Mouse (Mus musculus): ENCODE measurements around the gene Bach2. TPM values are rescaled to one million over a fixed set of nuclear protein-coding genes. Genes with fewer than 3 reads are reported as not detected.

Gene Bach2
- total RNA-seq, 2 experiments from 2014 or later = 4.2 to 6.2 TPM

DNA sequence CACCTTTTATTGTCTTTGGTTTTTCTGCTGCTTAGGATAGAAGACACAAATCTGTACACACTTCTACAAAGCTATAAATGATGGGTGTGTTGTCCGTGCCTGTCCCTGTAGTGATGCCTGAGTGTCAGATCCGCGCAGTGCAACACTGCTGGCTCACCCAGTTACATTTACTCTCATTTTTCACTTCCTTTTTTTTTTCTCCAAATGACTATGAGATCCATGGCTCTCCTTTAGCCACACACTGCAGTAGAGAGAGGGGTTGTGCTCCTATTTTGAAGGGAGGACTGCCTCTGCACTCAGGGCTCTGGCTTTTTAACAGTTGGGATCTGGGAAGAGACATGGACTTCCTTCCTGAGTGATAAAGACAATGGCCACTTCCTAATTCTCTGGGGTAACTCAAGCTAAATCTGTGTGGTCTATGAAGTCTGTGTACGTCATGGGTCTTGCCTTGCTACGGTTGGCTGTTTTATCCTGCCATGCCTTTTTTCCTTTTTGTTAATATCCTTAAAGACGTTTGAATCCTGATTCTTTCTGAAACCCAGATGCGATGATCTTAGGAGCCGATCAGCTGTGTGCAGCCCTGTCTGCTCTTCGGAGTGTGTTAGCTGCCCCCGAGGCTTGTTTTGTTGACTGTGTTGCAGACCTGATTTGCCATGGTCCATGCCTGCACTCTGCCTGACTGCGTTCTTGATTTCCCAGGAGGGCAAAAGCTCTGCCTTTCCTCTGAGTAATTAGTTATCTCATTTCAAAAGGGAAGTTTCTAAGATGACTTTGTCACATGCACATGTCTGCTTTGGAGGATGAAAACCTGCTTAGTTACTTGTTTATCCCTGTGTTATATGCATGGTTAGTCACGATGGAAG lies 120.2 kb downstream of the Bach2 start:
- DNase-seq = peak; percentile 45 to 66

DNA sequence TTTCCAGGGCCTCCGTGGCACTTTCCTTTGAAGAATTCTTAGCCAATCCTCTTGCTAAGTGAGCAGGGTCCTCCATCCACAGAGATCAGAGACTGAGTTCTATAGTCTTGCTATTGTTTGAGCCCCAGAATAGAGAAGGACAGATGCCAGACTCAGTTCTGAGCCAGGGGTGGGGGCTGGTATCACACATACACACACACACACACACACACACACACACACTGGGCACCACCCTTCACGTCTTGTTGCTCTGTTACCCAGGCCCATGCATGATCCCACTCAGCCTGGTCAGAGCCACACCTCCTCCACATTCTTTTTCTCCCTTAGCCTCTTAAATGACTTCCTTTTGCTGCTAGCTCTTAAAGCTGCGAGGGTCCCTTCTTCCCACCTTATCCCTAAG lies 121.0 kb downstream of the Bach2 start:
- no peak for DNase-seq

DNA sequence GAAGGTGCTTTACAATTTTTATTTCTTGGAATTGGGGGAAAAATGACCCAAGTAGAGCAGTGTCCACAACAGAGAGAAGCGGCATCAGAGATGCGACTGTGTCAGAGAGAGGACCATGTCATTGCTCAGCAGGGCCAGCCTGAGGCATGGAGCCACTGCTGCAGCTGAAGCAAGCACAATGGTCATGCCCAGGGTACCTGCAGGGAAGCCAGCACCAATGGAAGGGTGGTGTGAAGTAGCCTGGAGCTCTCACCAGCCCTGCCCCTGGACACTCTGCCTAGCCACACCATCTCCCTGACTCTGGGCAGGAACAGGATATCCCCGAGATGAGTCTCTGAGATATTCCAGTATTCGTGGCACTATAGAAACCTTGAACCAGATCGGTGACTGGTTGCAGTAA lies 121.9 kb downstream of the Bach2 start:
- no peak for DNase-seq

DNA sequence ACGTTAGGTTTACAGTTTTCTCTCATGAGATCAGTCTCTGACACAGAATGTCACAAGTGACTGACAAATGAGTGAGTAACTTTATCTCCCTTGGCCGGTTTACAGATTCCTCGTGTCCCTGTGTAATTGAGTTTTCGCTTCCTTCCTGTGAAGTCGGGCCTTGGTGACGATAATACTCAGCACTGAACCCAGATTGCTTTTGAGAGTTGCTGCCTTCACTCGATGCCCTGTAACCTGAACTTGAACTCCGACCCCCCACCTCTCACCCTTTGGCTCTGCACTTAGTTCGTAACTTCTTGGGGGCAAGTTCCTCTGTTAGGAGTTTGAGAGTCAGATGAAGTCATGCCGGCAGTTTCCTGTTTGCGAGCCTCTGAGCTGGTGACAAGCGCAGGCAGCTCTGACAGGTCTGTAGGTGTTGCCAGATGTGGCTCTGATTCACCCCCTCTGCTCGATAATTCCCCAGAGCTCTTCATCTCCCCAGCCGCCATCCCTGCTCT lies 124.9 kb downstream of the Bach2 start:
- DNase-seq = peak; percentile 52 to 59

DNA sequence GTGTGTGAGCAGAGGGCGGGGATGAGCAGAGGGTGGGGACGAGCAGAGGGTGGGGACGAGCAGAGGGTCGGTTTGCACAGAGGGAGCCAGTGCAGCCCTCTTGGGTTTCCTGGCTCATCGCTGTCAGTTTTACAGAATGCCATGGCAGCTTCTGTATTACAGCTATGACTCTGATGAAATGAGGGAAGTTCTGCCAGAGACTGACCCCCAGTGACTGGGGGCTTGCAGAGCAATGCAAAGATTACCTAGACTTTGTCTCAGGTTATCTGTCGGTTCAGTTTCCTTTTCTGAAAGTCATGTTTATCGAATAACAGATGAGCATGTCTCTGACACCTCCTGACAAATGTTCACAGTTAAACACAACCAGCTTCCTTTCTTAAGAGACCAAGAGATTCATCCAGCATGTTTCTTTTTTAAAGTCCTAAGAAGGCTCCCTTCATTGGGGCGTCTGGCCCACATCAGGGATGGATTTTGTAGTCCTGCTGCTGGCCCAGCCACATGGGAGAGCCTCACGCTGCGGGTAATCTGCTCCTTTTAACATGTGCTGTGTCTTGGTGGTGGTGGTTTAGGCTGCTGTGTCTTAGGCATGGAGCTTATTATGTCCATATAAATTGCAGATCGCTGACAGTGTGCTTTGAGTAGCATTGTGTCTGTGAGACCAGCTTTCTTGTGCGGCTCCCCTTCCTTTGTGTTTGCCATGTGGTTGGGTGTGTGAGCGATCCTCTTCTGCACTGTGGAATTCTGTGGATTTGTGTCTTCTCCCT lies 126.7 kb downstream of the Bach2 start:
- no peak for DNase-seq

DNA sequence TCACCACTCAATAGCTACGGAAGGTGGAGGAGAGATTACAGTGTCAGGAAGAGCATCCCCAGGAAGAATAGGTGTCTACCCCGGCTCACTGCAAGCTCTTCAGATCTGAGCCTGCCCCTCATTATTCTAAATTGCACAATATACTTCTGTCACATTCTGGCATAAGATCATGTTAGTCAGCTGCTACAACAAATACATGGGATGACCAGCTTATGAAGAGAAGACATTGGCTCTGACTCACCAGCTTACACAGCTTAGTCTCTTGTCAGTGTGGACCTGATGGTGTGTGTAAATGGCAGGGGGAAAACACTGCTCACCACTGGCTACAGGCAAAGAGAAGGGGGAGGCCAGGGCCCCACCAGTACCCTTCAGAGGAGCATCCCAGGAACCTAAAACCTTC lies 127.6 kb downstream of the Bach2 start:
- DNase-seq = no peak

DNA sequence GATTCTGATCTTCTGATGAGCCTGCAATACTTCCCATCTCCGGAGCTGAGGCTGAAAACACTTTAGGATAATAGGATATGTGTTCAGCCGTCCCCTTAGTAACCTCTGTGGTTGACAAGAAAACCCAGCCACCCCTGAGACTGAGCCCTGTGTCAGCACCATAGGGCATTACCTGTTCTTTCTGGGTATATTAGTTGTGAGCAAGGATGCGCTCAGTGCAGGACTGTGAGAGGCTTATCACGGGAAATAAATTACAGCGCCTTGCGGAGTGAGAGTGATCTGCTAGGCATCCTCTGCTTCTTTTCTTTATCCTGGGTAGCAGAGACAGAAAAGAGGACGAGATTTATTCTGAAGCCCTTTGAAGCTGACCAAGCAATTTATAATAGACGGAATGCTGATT lies 129.7 kb downstream of the Bach2 start:
- no peak for DNase-seq

DNA sequence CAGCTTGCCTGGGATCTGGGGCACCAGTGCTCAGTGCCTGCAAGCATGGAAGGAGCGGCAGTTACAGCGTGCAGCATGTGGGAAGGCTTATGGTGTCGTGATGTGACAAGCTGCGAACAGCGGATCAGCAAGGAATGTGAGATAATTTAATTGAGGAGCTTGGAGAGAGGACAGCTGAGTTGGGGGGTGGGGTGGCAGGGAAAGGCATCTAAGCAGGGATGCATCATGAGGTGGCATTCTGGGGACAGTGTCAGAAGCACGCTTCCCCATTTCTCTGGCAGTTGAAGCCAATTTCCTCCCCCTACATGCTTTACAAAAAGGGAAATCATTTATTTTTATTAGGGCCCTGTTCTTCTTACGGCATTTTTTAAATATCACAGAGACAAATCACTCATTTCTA lies 134.5 kb downstream of the Bach2 start:
- DNase-seq = no peak

DNA sequence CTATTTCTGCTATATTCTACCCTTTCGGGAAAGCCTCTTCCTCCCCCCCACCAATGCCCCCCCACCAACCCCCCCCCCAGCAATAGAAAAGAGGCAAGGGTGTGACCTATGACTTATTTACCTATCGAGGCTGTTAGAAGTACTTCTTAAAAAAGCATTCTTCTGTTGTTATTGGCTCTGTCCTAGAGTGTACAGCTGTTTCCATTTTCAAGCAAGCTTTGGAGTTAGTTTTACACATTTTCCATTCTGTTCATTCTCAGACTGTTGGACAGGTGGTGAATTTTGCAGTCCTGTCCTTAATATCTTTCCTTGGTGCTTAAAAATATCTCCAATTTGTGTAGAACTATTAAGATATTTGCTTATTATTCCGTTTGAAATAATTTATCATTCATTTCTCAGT lies 134.9 kb downstream of the Bach2 start:
- DNase-seq = no peak

DNA sequence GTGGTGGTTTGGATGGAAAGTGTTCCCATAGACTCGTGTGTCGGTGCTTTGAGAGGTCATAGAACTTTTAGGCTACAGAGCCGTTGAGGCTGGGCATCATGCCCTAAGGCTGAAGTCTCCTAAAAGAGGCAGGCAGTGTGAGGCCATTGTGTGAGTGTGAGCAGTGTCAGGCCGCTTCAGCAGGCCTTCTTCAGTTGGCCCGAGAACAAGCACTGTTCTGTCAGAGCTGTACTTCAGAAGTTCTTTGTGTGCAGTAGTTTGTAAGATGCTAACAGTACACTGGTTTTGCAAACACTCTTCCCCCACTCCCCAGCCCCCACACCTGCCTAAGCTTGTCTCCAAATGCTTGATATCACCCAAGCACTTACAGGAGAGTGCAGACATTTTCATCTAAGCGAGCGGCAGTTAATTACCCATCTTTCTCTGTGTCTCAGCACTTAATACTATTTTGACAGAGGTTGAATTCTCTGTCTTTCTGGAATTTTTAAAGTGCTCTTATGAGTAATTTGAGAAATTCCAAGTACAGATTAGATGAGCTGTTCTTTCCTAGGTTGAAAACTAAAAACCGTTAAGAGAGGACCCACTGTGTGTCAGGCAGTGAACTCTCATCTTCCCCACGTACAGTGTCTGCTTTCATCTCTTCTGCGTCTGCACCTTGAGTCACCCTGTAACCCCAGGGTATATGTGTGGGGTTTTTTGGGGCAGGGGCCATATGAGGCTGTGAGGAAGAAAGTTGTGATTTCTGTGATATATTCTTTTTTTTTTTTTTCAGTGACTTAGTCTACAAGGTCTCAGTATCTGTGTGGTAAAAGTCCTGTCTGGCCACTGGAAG lies 136.4 kb downstream of the Bach2 start:
- no peak for DNase-seq

DNA sequence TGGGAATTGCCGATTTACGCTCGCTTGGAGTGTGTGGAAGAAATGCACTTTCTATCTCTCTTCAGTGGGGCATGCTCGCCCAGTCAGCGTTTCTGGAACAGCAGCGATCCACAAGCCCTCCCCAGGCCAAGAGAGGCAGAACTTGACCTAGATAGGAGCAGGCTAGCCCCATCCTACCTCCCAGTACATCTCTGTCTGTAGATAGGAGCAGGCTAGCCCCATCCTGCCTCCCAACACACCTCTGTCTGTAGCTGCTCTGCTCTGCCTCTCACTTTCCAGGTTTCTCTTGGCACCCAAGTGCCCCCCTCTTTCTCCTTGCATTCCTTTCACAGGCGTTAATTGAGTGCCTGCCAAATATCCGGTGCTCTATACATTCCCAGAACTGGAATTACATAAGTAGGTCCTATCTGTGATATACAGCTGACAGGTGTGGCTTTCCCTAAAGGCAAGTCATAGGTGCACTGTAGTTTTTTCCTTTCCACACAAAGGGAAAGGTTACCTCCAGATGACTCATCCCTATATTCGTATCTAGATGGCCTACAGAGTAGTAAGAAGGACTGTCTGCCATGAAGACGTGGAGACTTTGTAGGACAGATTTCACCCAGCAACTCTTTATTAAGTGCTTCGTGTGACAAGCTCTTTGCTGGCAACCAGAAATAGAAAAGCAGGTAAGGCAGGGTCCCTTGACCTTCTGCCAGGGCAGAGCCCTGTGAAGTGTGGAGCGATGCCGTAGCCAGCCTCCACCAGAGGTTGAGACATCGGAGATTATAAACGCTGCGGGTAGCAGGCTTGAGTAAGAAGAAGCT lies 137.3 kb downstream of the Bach2 start:
- DNase-seq = no peak

DNA sequence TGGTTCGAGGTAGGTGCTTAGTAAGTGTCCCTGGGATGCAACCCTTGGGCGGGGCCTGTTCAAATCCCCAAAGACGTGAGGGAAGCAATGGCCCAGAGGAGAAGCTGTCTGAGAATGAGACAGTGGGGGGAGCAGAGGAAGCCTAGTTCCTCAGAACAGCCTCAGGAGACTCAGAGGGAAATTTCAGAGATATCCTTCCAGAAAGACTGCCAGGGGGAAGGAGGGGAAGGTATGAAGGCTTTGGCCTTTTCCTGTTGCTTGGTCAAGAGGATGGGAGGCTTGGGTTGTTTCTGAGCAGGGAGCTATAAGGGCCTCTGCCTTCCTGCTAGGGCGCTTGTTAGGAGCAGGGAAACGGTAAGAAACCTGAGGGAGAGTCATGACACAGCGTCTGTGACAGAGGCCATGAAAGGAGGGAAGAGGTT lies 137.9 kb downstream of the Bach2 start:
- peak in 1 of 2 experiments; percentile 39 for DNase-seq

DNA sequence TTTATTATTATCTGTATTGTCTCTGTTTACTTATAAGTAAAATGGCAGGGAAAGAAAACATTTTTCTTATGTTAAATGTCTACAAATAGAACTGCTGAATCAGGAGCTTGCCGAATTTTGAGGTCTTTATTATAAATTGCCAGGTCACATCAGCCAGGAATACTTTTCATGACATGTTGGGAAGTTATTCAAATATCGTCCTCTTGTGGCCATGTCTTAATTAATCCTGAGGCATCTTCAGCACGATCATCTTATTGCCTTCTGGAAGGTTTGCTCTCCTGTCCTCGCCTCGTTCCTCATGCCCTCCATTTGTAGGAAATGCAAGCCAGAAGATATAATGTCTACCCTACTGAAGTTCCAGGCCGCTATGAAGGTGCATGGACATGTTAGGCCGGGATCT lies 140.5 kb downstream of the Bach2 start:
- DNase-seq = no peak

DNA sequence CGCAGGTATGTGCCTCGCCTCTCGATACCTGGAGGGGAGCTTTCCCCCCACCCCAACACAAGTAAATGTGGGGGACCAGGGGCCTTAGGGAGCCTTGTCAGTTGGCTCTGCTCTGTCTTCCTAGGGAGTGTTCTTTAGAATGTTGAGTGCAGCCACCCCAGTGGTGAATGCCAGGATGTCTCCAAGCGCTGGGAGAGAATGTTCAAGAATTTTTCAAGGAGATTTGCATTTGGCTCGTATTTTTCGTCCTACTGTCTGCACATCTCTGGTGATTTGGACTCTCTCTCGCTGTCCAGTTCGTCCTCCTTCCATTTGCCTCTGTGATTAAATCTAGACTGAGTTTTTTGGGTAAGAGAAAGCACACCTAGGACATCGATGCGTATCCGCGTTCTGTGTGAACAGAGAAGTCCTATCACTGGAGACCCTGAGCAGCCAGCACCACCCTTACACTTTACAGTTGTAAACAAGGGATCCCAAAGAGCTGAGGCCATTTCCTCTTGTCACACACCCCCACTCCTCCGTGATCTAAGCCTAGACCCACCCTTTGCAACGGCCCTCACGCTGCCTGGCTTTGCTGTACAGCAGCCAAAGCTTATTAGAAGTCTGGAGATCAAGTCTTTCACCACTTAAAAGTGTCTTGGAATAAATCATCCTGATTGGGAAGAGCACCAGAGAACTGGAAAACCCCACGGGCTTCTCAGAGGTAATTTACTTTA lies 143.2 kb downstream of the Bach2 start:
- no peak for DNase-seq

DNA sequence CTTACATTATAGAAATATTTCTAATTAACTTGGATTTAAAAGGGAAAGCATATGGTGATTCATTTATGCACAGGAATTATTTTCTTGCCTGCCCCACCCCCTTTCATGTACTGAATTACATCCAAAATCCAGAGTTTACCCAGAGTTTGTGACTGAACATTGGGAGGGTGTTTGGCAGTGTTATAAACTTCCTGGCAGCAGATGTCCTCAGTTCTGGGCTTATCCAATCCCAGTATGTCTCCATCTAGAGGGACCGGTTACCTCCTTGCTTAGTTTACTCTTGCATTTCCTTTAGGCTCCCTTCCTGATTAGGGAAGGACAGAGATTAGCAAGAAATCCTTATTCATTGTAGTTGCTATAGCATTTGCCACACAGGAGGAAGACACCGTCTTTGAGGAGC lies 146.5 kb downstream of the Bach2 start:
- no peak for DNase-seq

DNA sequence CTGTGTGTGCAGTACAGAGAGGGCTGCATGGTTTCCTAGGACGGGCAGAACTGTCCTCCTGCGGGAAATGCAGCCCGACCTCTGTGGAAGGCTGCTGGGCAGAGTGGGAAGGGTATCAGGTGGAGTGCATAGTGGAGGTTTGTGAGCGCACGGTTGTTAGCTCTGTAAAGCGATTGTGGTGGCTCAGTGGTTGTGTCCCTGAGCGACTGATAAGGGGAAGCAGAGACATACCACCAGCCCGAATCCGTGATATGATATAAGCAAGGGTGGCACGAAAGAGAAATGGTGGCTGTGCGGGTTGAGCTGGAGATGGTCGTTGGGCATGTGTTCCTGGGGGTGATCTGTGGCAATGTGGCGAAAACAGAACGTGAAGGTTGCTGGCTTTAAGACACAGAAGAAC lies 147.0 kb downstream of the Bach2 start:
- DNase-seq = no peak

DNA sequence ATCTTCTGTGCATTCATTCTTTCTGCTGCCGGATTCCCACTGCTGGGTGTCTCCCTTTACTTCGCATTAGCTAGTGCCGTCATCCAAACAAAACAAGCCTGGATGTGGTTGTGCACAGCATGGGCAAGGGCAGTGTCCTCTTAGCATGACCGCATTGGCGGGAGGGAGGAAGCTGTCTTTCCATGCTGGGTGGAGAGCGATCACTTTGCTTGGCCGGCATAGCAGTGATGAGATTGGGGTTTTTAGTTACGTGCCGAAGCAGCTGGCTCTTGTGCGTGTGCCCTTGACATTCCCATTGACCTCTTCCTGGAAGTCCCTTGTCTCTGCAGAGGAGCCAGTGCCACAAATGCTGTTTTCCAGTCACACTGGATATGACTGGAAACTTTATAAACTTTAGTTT lies 147.7 kb downstream of the Bach2 start:
- DNase-seq = peak; percentile 37 to 42

DNA sequence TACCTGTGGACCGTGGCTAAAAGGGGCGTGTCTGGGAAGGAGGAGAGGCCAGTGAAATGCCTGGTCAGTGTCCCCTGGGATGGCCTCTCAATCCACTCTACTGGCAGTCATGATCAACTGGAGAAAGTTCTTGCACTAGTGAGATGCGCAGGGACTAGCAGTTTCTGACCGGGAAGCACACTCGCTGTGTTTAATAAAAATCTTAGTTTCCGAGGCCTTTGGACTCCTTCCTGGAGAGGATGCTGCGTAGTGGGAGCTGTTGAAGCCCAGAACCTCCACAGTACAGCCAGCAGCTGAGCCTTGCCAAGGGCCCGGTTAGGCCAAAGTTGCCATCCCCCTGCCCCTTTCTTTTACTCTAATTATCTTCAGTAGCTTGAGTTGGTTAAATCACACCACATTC lies 148.3 kb downstream of the Bach2 start:
- peak; percentile 36 to 46 for DNase-seq

DNA sequence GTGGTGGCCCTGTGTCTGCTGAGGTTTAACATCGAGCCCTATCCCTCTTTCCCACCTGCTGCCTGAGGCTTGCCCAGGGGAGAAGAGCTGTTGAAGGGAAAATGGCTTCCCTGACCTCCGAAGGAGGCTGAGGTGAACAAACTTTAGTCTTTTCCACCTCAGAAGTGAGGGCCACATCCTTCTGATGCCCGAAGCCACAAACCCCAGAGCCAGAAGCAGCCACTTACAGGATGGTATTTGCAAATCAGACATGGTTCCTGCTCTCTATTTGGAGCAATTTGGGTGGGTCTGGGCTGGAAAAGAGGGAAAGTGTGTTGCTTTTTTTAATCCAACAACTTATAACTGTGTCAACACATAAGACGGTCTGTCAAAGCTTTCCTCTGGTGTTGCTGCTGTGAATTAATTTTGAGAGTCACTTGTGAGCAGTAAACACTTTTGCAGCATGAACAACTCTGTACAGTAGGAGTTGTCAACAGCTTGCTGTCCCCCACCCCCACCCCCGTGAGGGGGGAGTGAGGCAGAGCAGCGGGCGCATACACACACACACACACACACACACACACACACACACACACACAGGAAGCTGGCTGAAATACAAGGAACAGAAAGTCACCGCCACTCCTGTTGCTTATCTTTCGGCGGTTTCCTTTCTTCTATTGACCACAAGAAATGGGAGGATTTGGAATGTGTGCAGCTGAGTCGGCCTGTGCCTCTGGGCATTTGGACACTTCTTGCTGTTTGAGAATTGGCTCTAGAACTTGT lies 149.1 kb downstream of the Bach2 start:
- DNase-seq = peak; percentile 84 to 87

DNA sequence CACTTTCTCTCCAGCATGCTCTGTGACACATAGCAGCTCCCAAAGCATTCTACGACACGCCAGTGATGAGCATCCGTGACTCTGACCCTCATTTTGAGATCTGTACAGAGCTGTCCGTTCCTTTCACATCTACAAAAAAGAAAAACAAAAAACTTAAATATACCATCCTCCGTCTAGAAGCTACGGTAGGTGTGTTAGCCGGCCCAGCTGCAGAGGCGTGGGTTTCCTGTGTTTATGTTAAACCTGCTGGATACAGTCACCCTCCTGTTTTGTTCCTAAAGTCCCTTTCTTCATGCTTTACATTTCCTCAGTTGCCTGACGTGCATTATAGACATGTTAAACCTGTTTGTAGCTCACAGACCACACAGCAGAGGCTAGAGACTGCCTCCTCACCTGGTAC lies 150.0 kb downstream of the Bach2 start:
- no peak for DNase-seq

Data from heart, adult 18-20 months (tissue).